Mouse (Mus musculus) heart, embryonic 11.5 days (tissue): ENCODE measurements around the gene Pdzd2. TPM values are rescaled to one million over a fixed set of nuclear protein-coding genes. Genes with fewer than 3 reads are reported as not detected.

Source experiments
- ATAC-seq: fragments of 200-750 bp; cut with Nextera tagmentation; replicated peaks from 2 replicates; pipeline ENCODE4 v1.8.0; 2017; ENCODE audit warnings: moderate library complexity; ENCODE audit not compliant: insufficient number of reproducible peaks, low FRiP score, low TSS enrichment
- H3K27ac ChIP-seq: fragments of 300-500 bp; sonication (generic); 2 replicates; pipeline ENCODE4 v1.5.1; 2014; ENCODE audit warnings: mild to moderate bottlenecking, low read depth, low read length
- H3K27me3 ChIP-seq: fragments of 300-500 bp; sonication (generic); 2 replicates; pipeline ENCODE4 v1.6.1; 2014; ENCODE audit warnings: mild to moderate bottlenecking, low read length, mixed read lengths; ENCODE audit not compliant: control insufficient read depth, insufficient read depth
- H3K36me3 ChIP-seq: fragments of 300-500 bp; sonication (generic); 2 replicates; pipeline ENCODE4 v1.6.1; 2014; ENCODE audit warnings: mild to moderate bottlenecking, low read length, moderate library complexity, mixed read lengths; ENCODE audit not compliant: control insufficient read depth, insufficient read depth
- H3K4me1 ChIP-seq: fragments of 300-500 bp; sonication (generic); 2 replicates; pipeline ENCODE4 v1.6.1; 2014; ENCODE audit warnings: low read length; ENCODE audit not compliant: control insufficient read depth, insufficient read depth
- H3K4me2 ChIP-seq: fragments of 300-500 bp; sonication (generic); 2 replicates; pipeline ENCODE4 v1.6.1; 2014; ENCODE audit warnings: mild to moderate bottlenecking, moderate library complexity
- H3K4me3 ChIP-seq: fragments of 300-500 bp; sonication (generic); 2 replicates; pipeline ENCODE4 v1.5.1; 2014; ENCODE audit warnings: low read depth, low read length
- H3K9ac ChIP-seq: fragments of 300-500 bp; sonication (generic); 2 replicates; pipeline ENCODE4 v1.6.1; 2014; ENCODE audit warnings: mild to moderate bottlenecking, low read depth, low read length, moderate library complexity
- H3K9me3 ChIP-seq: fragments of 300-500 bp; sonication (generic); replicated peaks from 2 replicates; pipeline ENCODE4 v1.6.1; 2016; ENCODE audit warnings: low read length; ENCODE audit not compliant: control insufficient read depth
- WGBS: fragments of 180-500 bp; shearing (Covaris S2); extraction: QIAGEN DNeasy Blood & Tissue Kit; methylation state at CpG from one replicate; pipeline ENCODE4 v1.1.7; 2014; ENCODE audit not compliant: insufficient replicate concordance; 5-methylcytosine and 5-hydroxymethylcytosine counted together
- polyA plus RNA-seq: library from polyadenylated mRNA; unstranded; fragments of >200 nt; fragmentation: Nextera tagmentation; extraction: Ambion mirVana; gene quantifications from 2 replicates; pipeline ENCODE4 v1.2.1, GENCODE M21; 2014

Pdzd2 gene
- polyA plus RNA-seq, 1 experiment from 2014 or later = 12.5 TPM

GRCm38 (mm10) chr15:12449321-12449720, 290.4 kb downstream of the Pdzd2 start:
- H3K4me2 ChIP-seq = no peak overlapping the region
- no peak for ATAC-seq
- H3K9ac ChIP-seq = no peak overlapping the region
- H3K27ac ChIP-seq = no peak overlapping the region
- peaks cover 6% of the 10 kb centered on the region; the same call in 1 of the 2 replicates for H3K4me1 ChIP-seq
- H3K4me3 ChIP-seq = no peak overlapping the region
- no peaks in the 10 kb centered on the region for H3K27me3 ChIP-seq
- 83% methylated on average over 2 of the region's 2 CpGs for WGBS
- no peaks in the 10 kb centered on the region for H3K36me3 ChIP-seq
- no peaks in the 10 kb centered on the region for H3K9me3 ChIP-seq

GRCm38 (mm10) chr15:12447021-12447434, 292.7 kb downstream of the Pdzd2 start:
- Histone ChIP-seq H3K4me3 (no peak overlapping the region), H3K27ac (no peak overlapping the region), H3K4me2 (no peak overlapping the region), H3K9me3 (no peaks in the 10 kb centered on the region), H3K9ac (no peak overlapping the region), H3K4me1 (peaks cover 6% of the 10 kb centered on the region; the same call in 1 of the 2 replicates), H3K36me3 (no peaks in the 10 kb centered on the region), H3K27me3 (no peaks in the 10 kb centered on the region)
- 71% methylated on average over 10 of the region's 10 CpGs for WGBS
- no peak for ATAC-seq

- Histone ChIP-seq H3K4me3 (no peak overlapping the region), H3K36me3 (no peaks in the 10 kb centered on the region), H3K27ac (no peak overlapping the region), H3K4me1 (peaks cover 6% of the 10 kb centered on the region; the same call in 1 of the 2 replicates), H3K4me2 (no peak overlapping the region), H3K9me3 (no peaks in the 10 kb centered on the region), H3K9ac (no peak overlapping the region), H3K27me3 (no peaks in the 10 kb centered on the region)
- ATAC-seq = no peak
- 52% methylated on average over 5 of the region's 5 CpGs for WGBS
Observed at GRCm38 (mm10) chr15:12444551-12444950, 295.2 kb downstream of the Pdzd2 start.

GRCm38 (mm10) chr15:12439351-12439751, 300.4 kb downstream of the Pdzd2 start:
- Histone ChIP-seq H3K4me2 (no peak overlapping the region), H3K27ac (no peak overlapping the region), H3K36me3 (no peaks in the 10 kb centered on the region), H3K27me3 (no peaks in the 10 kb centered on the region), H3K4me1 (peaks cover 5% of the 10 kb centered on the region; the same call in 1 of the 2 replicates), H3K9me3 (no peaks in the 10 kb centered on the region), H3K9ac (no peak overlapping the region), H3K4me3 (no peak overlapping the region)
- no peak for ATAC-seq
- WGBS = 37% methylated on average over 6 of the region's 6 CpGs

GRCm38 (mm10) chr15:12438691-12439090, 301.0 kb downstream of the Pdzd2 start:
- Histone ChIP-seq H3K36me3 (no peaks in the 10 kb centered on the region), H3K4me2 (no peak overlapping the region), H3K4me1 (peaks cover 5% of the 10 kb centered on the region; the same call in 1 of the 2 replicates), H3K27ac (no peak overlapping the region), H3K27me3 (no peaks in the 10 kb centered on the region), H3K9ac (no peak overlapping the region), H3K4me3 (no peak overlapping the region), H3K9me3 (no peaks in the 10 kb centered on the region)
- WGBS = 65% methylated on average over 6 of the region's 6 CpGs
- ATAC-seq = no peak

- peaks cover 5% of the 10 kb centered on the region; the same call in 1 of the 2 replicates for H3K4me1 ChIP-seq
- 81% methylated on average over 11 of the region's 11 CpGs for WGBS
- no peak overlapping the region for H3K9ac ChIP-seq
- ATAC-seq = no peak
- no peaks in the 10 kb centered on the region for H3K27me3 ChIP-seq
- no peaks in the 10 kb centered on the region for H3K36me3 ChIP-seq
- no peak overlapping the region for H3K4me2 ChIP-seq
- H3K4me3 ChIP-seq = no peak overlapping the region
- no peak overlapping the region for H3K27ac ChIP-seq
- no peaks in the 10 kb centered on the region for H3K9me3 ChIP-seq
Observed at GRCm38 (mm10) chr15:12438081-12438480, 301.6 kb downstream of the Pdzd2 start.

- peaks cover 7% of the 10 kb centered on the region for H3K4me1 ChIP-seq
- no peaks in the 10 kb centered on the region for H3K27me3 ChIP-seq
- WGBS = 52% methylated on average over 8 of the region's 8 CpGs
- no peak overlapping the region for H3K4me3 ChIP-seq
- H3K9ac ChIP-seq = no peak overlapping the region
- H3K27ac ChIP-seq = no peak overlapping the region
- no peaks in the 10 kb centered on the region for H3K36me3 ChIP-seq
- ATAC-seq = no peak
- no peak overlapping the region for H3K4me2 ChIP-seq
- no peaks in the 10 kb centered on the region for H3K9me3 ChIP-seq
Observed at GRCm38 (mm10) chr15:12435910-12436309, 303.8 kb downstream of the Pdzd2 start.

- WGBS = 66% methylated on average over 19 of the region's 19 CpGs
- ATAC-seq = no peak
- Histone ChIP-seq H3K27ac (no peak overlapping the region), H3K9me3 (no peaks in the 10 kb centered on the region), H3K4me3 (no peak overlapping the region), H3K4me2 (no peak overlapping the region), H3K27me3 (no peaks in the 10 kb centered on the region), H3K9ac (no peak overlapping the region), H3K4me1 (peaks cover 7% of the 10 kb centered on the region), H3K36me3 (no peaks in the 10 kb centered on the region)
Observed at GRCm38 (mm10) chr15:12433893-12434599, 305.7 kb downstream of the Pdzd2 start.

- no peak for ATAC-seq
- H3K9ac ChIP-seq = no peak overlapping the region
- no peak overlapping the region for H3K27ac ChIP-seq
- H3K4me2 ChIP-seq = no peak overlapping the region
- H3K4me3 ChIP-seq = no peak overlapping the region
- peaks cover 5% of the 10 kb centered on the region for H3K4me1 ChIP-seq
- H3K36me3 ChIP-seq = no peaks in the 10 kb centered on the region
- no peaks in the 10 kb centered on the region for H3K27me3 ChIP-seq
- no peaks in the 10 kb centered on the region for H3K9me3 ChIP-seq
Observed at GRCm38 (mm10) chr15:12432879-12433278, 306.8 kb downstream of the Pdzd2 start.
